Mouse (Mus musculus): ENCODE results near the gene Vamp8.

Gene Vamp8

DNA sequence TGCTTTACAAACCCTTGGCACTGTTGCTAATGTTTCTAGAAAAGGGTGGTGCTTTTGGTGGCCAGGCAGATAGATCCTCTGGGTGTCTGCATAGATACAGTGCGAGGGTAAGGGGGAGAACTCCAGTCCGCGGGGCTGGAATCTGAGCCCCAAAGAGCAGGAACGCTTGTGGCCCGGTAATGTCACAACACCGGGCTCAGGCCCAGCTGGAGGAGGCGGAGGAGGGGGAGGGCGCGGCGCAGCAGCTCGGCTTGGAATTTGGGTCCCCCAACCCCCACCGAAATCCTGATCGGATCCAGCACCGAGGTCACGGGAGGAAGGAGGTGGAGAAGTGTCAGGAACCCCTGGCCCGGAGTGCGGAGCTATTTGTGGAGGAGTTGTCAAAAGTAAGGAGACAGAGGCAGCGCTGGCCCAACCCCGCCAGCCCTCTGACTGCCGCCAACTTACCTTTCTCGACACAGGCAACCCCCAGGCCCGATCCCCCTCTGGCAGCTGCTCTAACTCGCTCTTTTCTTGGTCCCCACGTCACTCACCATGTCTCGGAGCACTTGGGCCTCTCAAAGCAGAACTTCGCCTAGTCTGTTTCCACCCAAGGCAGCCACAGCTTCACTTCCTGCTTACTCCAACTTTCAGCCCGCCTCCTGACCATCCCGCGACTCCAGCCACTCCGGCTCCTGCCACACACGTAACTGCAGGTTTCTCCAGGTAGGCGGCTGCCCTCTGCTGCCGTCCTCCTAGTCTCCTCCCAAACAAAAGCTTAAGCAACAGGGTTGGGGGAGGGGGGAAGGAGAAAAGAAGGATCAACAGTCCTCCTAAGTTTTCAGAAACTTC lies at the start of gene Vamp8:
Gene Vamp8, minus strand, starts transcription at position 763 of the 831 bp plus-strand sequence.
- peak; percentile 45 to 52 for DNase-seq (ENCODE audit: low spot score in 2 of 2)

DNA sequence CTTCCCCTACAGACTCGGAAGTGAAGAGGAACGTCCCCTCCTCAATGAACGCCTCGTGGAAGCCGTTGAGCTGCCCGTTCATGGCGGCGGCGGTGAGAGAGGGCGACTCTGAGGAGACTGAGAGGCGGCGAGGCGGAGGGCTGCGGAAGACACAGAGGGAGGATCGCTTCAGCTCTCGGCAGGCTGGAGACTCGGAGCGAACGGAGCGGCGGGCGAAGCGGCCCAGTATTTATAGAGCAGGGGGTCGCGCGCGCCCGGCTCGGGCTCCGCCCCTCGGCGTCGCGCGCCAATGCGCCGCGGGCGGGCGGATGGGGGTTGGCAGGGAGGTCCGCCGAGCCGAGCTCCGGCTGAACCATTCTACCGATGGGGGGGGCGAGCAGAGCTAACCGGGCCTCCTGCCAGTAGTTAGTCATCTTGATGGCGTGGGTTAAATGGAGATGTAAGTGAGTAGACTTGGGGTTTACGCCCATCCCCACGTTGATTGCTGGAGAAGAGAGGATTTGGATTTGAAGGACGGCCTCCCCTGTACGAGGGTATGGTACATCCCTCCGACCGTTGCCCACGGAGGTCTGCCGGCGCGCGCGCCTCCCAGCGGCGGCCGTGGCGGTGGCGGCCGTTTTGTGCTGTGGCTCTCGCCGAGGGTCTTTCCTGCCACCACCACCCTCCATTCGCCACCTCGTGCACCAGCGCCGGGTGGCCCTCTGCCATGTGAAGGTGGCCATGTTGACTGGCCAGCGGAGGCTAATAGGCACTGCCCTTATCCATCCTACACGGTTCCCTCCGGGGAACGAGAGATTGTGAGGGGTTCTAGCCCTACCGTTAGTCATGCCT lies 49.1 kb upstream of the Vamp8 start, which contains the start of gene Mat2a:
Gene Mat2a, minus strand, starts transcription at position 204 of the 831 bp plus-strand sequence.
- peak; percentile 90 to 97 for DNase-seq (ENCODE audit: low spot score in 2 of 2)

DNA sequence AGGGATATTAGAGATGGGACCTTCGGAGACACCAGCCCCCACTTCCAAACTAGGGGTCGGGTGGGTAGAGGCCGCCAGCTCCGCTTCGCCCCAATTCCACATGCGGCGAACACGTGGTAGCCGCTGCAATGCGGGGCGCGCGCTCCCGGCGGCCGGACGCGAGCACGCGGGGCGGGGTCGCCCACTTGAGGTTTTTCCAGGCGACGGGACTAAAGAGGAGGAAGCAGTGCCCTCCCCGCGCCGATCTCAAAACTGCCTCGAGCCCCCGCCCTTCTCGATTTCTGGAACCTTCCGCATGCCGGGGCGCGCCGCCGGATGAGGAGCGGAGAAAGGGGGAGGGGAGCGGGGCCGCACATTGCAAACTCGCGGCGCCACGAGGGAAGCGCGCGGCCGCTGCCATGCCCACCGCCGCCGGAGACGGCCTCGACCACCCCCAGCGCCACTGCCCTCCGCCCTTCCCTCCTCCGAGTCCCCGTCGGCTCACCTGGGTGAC lies 48.4 kb upstream of the Vamp8 start:
- DNase-seq (ENCODE audit: low spot score in 2 of 2): peak; percentile 80 to 81

DNA sequence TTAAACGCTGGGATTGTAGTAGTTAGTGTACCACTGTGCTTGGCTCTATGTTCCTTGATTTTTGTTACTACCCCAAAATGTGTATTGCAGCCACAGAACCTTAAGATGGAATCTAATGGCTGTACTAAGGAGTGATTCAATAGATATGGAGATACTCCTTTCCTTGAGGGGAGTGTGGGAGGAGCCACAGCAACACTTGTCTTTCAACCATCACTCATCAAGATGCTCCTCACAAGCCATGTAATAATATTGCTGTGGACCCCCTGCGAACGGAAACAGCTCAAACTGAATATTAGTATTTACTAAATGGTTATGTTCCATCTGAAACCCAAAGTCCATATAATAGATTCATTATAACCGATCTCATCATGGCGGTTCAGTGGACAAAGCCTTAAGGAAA lies 47.7 kb upstream of the Vamp8 start:
- no peak for DNase-seq (ENCODE audit: low spot score in 2 of 2)

DNA sequence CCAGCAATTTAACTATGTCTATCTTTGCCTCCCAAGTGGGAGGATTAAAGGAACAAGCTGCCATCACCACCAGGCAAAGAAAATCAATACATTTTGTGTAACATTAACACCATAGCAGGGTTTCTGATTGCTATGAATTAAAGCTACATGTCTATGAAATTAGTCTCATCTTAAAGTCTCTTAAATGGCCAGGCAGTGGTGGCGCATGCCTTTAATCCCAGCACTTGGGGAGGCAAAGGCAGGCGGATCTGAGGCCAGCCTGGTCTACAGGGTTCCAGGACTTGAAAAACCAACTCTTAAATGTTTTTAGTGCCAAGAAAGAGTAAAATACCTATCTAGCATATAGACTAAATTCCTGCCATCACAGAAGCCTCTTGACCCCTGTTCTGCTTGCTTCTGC lies 41.6 kb upstream of the Vamp8 start:
- DNase-seq (ENCODE audit: low spot score in 2 of 2): no peak

DNA sequence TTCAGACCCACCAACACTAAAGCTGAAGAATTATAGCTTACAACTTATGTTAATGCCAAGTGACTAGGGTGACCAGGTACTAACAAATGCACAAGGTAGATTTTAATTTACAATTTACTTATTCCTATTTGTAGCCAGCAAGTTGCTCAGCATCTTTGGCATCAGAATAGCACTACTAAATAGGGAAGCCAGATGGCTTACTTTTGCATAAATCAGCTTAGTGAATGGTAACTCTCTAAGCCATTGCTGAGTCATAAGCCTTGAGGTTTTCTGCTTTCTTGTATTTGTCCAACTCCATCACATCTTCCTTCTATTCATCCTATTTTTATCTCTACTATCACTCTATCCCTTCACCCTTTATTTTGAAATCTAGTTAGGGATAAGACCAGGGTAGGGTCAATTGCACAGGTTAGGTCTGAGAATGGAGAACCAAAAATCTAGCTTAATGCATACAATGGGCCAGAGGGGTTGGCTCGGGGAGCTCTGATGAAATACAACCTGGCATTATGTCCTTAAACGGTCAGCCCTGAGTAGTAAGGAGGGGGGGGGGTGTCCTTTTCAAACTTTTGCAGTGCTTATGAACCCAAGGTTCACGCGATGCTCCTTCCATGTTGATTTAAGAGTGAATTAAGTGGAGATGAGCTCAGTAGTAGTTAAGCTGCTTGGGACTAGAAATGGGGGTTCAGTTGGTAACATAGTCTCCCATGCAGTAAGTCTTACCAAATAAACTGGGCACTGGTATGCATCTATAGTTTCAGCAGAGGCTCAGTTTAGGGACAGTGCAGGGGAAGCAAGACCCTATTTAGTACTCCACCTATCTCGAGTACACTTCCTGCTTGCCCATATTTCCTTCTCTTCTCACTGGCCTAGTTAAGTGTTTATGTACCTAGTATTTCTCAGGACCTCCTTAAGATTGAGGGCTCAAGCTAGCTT lies 40.8 kb upstream of the Vamp8 start:
- DNase-seq (ENCODE audit: low spot score in 2 of 2): no peak

DNA sequence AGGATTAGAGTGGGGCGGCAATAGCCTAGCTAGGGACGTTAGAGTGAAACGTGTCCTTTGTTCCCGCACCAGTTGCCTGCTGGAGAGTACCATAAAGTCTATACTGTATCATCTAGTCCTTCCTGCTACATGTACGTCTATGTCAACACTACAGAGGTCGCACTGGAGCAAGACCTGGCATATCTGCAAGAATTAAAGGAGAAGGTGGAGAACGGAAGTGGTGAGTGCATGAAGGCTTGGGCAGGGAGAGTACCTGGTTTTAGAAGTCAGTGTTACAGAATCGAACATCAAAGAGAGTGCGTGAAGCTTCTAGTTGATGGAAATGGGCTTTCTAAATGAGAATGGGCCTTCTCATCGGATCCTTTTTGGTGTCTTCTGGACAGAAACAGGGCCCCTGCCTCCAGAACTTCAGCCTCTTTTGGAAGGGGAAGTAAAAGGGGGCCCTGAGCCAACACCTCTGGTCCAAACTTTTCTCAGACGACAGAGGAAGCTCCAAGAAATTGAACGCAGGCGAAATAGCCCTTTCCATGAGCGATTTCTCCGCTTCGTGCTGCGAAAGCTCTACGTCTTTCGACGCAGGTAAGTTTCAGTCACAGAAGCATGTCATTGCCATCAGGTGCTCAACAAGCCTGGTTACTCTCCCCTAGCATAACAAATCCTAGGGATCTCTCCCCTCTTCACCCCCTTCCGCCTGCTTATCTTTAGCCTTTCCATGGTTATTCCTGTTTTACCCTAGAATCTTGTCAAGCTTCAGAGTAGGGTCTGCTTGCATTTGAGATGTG lies 38.7 kb upstream of the Vamp8 start:
- DNase-seq (ENCODE audit: low spot score in 2 of 2): no peak

DNA sequence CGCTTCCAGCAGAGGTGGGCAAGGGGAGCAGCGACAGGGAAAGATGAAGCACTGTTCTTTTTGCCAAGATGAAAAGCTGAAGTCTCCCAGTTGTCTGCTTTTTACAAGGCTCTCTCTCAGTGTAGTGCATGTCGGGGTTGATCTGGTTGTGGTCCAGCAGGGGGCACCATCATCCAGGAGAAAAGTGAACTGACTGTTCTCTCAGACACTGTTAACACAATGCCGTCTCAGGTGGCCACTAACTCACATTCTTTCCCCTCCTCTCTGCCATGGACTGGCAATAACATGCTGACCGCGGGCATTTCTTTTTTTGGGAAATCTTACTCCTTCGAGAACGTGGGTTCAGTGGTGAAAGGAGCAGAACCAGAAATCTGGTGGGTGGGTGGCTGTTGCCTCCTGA lies 37.5 kb upstream of the Vamp8 start:
- peak; percentile 53 to 82 for DNase-seq (ENCODE audit: low spot score in 2 of 2)

DNA sequence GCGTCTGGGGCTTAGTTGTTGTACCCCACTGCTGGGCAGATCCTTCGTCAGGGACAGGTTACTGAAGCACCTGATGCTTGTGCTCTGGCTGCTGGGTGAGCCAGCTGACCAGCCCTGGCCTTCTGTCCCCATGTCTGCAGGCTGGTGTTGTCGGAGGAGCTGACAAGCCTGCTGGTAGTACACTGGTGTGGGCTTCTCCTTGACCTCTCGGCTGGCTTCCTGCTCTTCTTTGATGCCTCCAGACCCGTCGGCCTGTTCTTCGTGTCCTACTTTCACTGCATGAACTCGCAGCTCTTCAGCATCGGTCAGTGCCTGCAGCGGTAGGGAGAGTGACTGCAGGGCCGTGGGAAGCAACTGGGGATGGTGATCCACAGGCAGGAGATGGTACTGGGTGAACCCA lies 35.1 kb upstream of the Vamp8 start:
- DNase-seq (ENCODE audit: low spot score in 2 of 2): no peak

DNA sequence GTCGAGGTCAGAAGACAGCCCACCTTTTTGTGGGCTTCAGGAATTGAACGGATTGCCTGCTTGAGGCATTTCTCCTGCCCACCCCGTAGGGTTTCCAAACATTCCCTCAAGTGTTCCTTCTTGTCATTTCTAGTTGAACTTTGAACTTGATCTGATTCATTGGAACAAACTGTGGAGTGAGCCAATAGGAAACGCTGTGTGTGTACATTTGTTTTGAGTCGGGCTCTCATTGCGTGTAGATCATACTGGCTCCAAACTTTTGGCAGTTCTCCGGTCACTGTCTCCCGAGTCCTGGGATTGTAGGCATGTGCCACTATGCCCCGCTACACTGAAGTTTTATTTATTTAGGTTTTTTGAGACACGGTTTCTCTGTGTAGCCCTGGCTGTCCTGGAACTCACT lies 30.4 kb upstream of the Vamp8 start:
- DNase-seq (ENCODE audit: low spot score in 2 of 2): no peak

DNA sequence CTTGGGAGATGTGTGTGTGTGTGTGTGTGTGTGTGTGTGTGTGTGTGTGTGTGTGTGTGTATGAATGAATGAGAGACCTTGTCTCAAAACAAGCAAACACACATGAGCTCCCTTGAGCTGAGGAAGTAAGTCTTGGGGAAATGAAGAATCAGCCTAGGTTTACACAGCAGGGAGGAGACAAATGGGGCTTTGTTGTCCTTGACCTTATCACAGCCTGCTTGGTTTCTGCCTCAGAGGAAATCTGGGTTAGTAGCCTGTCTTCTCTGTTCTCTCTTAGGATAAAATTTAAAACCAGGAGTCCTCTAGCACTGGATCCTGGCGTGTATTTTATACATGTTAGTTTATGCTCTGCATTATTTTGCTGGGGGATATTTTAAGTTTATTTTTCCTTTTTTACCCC lies 29.3 kb upstream of the Vamp8 start:
- DNase-seq (ENCODE audit: low spot score in 2 of 2): no peak

DNA sequence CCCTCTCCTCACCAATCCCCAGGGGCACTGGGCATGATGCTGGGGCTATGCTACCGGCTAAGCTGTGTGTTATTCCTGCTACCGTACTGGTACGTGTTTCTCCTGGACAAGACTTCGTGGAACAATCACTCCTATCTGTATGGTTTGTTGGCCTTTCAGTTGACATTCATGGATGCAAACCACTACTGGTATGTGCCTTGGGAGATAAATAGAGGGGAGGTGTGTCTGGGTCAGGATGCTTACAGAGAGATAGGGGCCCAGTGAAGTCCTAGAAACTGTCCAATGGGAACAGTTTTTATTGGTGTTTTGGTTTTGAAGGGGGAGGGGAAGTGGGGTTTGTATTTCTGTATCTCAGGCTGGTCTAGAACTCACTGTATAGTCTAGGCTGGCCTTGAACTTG lies 27.8 kb upstream of the Vamp8 start:
- no peak for DNase-seq (ENCODE audit: low spot score in 2 of 2)

DNA sequence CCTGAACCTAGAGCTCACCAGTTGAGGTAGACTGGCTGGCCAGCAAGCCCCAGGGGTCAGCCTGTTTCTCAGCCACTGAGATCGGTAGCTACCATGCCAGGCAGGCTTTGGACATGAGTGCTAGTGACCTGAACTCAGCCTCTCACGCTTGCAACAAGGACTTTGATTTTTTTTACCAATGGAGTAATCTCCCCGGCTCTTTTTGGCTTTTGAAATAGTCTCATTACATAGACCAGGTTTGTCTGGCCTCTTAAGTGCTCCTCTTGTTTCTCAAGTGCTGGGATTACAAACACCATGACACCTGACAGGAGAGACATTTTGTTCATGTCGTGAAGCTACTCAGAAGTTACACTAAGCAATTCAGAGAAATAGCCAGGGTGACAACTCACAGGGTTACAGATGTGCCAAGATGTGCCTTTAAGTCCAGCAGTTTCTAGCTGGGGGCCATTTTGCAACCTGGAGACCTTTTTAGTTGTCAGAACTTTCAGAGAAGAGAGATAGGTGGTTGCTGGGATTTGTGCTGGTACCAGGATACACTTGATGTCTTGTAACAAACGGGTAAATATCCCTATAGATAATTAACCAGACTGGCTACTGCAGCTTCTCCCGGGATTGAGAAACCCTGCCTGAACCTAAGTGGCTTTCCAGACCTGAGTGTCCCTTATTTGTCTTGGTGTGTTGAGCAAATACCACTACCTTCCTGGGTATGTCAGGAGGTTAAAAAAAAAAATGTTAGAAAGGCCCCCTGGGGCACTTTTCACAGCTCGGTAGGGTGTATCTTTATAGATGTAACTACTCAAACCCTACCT lies 25.7 kb upstream of the Vamp8 start:
- DNase-seq (ENCODE audit: low spot score in 2 of 2): no peak

DNA sequence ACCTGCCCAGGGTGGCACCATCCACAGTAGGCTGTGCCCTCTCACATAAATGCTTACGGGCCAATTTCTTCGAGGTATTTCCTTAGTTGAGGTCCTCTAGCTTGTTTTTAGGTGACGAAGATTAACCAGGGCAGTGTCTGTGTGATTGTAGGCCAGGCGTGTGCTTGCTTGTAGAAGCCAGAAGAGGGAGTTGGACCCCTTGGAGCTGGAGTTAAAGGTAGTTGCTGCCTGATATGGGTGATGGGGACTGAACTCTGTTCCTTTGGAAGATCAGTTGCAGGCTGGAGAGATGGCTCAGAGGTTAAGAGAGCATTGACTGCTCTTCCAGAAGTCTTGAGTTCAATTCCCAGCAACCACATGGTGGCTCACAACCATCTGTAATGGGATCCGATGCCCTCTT lies 24.7 kb upstream of the Vamp8 start:
- DNase-seq (ENCODE audit: low spot score in 2 of 2): no peak

DNA sequence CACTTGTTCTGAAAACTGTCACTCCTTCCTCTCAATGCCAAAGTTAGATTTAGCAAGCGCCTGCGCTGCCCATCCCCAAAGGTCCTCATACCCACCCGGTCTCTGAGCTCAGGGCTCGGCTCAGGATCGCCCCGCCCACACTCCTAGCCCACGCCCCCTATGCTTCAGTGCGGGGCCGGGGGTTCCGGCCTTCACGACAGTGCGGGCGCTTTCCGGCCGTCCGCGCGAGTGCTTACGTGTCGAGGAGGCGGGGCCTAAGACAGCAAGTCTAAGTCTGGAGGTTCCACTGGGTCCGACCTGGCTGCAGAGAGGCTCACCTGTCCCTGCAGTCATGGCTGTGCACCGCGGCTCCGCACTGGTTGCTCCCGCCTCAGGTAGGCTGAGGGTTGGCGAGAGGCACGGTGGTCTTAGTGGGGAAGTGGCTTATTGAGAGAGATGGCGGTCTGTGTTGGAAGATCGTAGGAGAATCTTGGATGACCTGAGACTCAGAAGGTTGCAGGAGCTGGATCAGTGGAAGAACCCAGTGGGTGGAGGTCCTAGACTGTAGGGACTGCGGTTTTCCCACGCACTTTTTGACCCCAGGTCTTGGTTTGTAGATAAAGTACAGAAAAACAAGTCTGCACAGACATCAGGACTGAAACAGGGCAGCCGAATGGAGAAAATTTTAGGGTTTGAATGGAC lies 23.7 kb upstream of the Vamp8 start, which contains the start of gene Ggcx:
Gene Ggcx, plus strand, starts transcription at position 233 of the 681 bp plus-strand sequence.
- peak; percentile 91 to 94 for DNase-seq (ENCODE audit: low spot score in 2 of 2)

DNA sequence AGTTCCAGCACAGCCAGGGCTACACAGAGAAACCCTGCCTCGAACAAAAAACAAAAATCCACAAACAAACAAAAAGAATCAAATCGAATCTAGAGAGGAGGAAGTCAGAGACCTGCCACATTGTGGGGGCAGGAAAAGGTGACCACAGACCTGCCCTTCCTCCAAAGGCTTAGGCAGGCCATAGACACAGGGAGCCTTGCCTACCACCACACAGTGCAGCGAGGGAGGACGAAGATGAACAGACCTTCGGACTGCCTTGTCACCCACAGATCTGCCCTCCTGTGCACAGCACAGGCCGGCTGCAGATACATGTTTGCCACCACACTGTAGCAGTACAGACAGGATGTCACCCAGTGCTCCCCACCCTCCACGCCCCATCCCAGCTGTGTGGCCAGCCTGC lies 20.0 kb upstream of the Vamp8 start:
- DNase-seq (ENCODE audit: low spot score in 2 of 2): no peak

DNA sequence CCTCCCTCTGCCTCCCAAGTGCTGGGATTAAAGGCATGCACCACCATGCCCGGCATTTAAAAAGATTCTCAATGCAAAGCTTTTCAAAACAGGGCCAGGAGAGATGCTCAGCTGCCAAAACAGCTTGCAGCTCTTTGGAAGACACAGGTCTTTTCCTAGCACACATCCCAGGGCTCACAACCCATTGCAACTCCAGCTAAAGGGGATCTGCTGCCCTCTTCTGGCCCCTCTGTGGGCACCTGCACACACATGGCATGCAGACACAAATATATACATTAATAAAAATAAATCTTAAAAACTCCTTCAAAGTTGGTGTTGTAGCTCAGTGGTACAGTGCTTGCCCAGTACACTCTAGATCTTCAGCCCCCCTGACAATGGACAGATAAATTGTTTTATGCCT lies 19.5 kb upstream of the Vamp8 start:
- no peak for DNase-seq (ENCODE audit: low spot score in 2 of 2)

DNA sequence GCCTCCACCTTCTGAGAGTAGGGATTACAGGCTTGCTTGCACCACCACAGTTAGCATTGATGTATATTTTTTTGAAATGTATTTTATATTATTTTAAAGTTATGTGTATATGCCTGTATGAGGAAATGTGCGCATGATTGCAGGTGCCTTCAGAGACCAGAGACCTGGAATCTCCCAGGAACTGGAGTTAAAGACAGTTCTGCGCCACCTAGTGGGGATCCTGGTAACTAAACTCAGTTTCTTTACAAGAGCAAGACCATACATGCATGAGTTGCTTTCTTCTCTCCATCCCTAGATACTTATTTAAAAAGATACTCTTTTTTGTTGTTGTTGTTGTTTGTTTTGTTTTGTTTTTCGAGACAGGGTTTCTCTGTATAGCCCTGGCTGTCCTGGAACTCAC lies 19.1 kb upstream of the Vamp8 start:
- DNase-seq (ENCODE audit: low spot score in 2 of 2): peak; percentile 30 to 64

DNA sequence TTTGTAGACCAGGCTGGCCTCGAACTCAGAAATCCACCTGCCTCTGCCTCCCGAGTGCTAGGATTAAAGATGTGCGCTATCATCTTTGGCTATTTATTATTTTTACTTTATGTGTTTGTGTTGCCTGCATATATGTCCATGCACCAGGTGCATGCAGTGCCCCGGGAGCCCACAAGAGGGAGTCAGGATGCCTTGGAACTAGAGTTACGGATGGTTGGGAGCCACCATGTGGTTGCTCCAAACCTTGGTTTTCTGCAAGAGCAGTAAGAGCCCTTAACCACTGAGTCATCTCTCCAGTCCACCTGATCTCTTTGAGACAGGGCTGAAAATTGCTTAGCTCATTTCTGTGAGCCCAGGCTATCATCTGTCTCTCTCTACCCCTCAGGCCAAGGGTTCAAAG lies 16.6 kb upstream of the Vamp8 start:
- peak; percentile 73 to 86 for DNase-seq (ENCODE audit: low spot score in 2 of 2)

All from thymus, postnatal 10 days (tissue).